Mouse (Mus musculus) kidney, embryonic 16.5 days (tissue): ENCODE results near the gene Cideb. TPM values are rescaled to one million over a fixed set of nuclear protein-coding genes. Genes with fewer than 3 reads are reported as not detected.
"Not testable (repeated sequence)": the region's sequence is repeated elsewhere in the genome, so short reads cannot be mapped to it uniquely, and the experiment has no call there.

Source experiments
- ATAC-seq: fragments of 200-750 bp; cut with Nextera tagmentation; 2 replicates; pipeline ENCODE4 v1.8.0; 2017; ENCODE audit warnings: moderate TSS enrichment; ENCODE audit not compliant: low FRiP score, low TSS enrichment
- H3K27ac ChIP-seq: fragments of 300-500 bp; sonication (generic); 2 replicates; pipeline ENCODE4 v1.5.1; 2014; ENCODE audit warnings: low read length
- H3K27me3 ChIP-seq: fragments of 300-500 bp; sonication (generic); 2 replicates; pipeline ENCODE4 v1.6.1; 2014; ENCODE audit warnings: low read length, control low read depth, mixed read lengths; ENCODE audit not compliant: insufficient read depth
- H3K36me3 ChIP-seq: fragments of 300-500 bp; sonication (generic); 2 replicates; pipeline ENCODE4 v1.6.1; 2014; ENCODE audit warnings: low read length, control low read depth, mixed read lengths; ENCODE audit not compliant: insufficient read depth
- H3K4me1 ChIP-seq: fragments of 300-500 bp; sonication (generic); 2 replicates; pipeline ENCODE4 v1.6.1; 2014; ENCODE audit warnings: low read length, control low read depth, mixed read lengths; ENCODE audit not compliant: insufficient read depth
- H3K4me2 ChIP-seq: fragments of 300-500 bp; sonication (generic); replicated peaks from 2 replicates; pipeline ENCODE4 v1.6.1; 2014; ENCODE audit warnings: low read depth, low read length
- H3K4me3 ChIP-seq: fragments of 300-500 bp; sonication (generic); 2 replicates; pipeline ENCODE4 v1.5.1; 2014; ENCODE audit warnings: mild to moderate bottlenecking, low read length
- H3K9ac ChIP-seq: fragments of 300-500 bp; sonication (generic); replicated peaks from 2 replicates; pipeline ENCODE4 v1.6.1; 2014; ENCODE audit warnings: low read length
- H3K9me3 ChIP-seq: fragments of 300-500 bp; sonication (generic); 2 replicates; pipeline ENCODE4 v1.6.1; 2016; ENCODE audit warnings: low read length, control low read depth
- WGBS: fragments of 180-500 bp; shearing (Covaris S2); extraction: QIAGEN DNeasy Blood & Tissue Kit; methylation state at CpG from one replicate; pipeline ENCODE4 v1.1.7; 2014; 5-methylcytosine and 5-hydroxymethylcytosine counted together
- polyA plus RNA-seq: library from polyadenylated mRNA; unstranded; fragments of >200 nt; fragmentation: Nextera tagmentation; extraction: Ambion mirVana; gene quantifications from 2 replicates; pipeline ENCODE4 v1.2.1, GENCODE M21; 2015

The Cideb gene
- polyA plus RNA-seq, 1 experiment from 2014 or later: 21.1 TPM

GRCm38 (mm10) chr14:55767519-55768414 is 9.5 kb upstream of the Cideb start:
- H3K9me3 ChIP-seq: no peaks in the 10 kb centered on the region
- no peaks in the 10 kb centered on the region for H3K36me3 ChIP-seq
- 13% methylated on average over 51 of the region's 52 CpGs for WGBS
- peak overlapping the region; percentile 66 for H3K4me2 ChIP-seq
- peaks cover 13% of the 10 kb centered on the region for H3K4me1 ChIP-seq
- peaks cover 34% of the 10 kb centered on the region for H3K27me3 ChIP-seq
- no peak overlapping the region for H3K27ac ChIP-seq
- peak; percentile 73 for ATAC-seq
- peak overlapping the region; percentile 64 for H3K9ac ChIP-seq
- H3K4me3 ChIP-seq: peak overlapping the region; percentile 43

DNA sequence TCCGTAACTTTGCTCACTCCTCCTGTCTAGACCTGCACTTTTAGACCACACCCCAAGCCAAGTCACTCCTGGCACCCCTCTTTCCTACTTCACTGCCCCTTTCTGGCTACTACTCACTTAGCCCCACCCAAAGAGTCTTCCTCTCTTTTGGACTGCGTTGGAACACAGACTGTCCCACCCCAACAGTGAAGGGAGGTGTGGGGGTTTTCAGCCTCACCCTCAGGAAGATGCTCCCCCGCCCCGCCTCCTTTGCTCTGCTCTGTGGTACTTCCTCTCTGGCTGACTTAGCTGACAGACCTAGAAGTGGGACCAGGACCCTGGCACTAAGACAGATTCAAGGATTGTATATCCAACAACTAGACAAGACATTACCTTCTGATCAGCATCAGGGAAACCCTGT is 7.4 kb upstream of the Cideb start, which contains the start of gene Ltb4r1:
TSS of gene Ltb4r1 (plus strand) at position 267 of the 400 bp plus-strand sequence.
- Histone ChIP-seq H3K9me3 (no peaks in the 10 kb centered on the region), H3K27me3 (peaks cover 43% of the 10 kb centered on the region), H3K4me3 (no peak within 1 kb of the TSS), H3K4me2 (no peak within 1 kb of the TSS), H3K36me3 (no peaks in the 10 kb centered on the region), H3K27ac (no peak within 1 kb of the TSS), H3K9ac (no peak within 1 kb of the TSS), H3K4me1 (peaks cover 22% of the 10 kb centered on the region)
- ATAC-seq: no peak
- 72% methylated on average over 4 of the region's 4 CpGs for WGBS

- Histone ChIP-seq H3K4me2 (no peak overlapping the region), H3K4me3 (no peak overlapping the region; the same call in 1 of the 2 replicates), H3K9me3 (no peaks in the 10 kb centered on the region), H3K9ac (no peak overlapping the region), H3K36me3 (no peaks in the 10 kb centered on the region), H3K4me1 (peaks cover 28% of the 10 kb centered on the region), H3K27me3 (peaks cover 38% of the 10 kb centered on the region), H3K27ac (peak overlapping the region; percentile 65)
- 52% methylated on average over 7 of the region's 7 CpGs for WGBS
- ATAC-seq: no peak
These were observed 4.9 kb upstream of the Cideb start for GRCm38 (mm10) chr14:55763166-55763565.

DNA sequence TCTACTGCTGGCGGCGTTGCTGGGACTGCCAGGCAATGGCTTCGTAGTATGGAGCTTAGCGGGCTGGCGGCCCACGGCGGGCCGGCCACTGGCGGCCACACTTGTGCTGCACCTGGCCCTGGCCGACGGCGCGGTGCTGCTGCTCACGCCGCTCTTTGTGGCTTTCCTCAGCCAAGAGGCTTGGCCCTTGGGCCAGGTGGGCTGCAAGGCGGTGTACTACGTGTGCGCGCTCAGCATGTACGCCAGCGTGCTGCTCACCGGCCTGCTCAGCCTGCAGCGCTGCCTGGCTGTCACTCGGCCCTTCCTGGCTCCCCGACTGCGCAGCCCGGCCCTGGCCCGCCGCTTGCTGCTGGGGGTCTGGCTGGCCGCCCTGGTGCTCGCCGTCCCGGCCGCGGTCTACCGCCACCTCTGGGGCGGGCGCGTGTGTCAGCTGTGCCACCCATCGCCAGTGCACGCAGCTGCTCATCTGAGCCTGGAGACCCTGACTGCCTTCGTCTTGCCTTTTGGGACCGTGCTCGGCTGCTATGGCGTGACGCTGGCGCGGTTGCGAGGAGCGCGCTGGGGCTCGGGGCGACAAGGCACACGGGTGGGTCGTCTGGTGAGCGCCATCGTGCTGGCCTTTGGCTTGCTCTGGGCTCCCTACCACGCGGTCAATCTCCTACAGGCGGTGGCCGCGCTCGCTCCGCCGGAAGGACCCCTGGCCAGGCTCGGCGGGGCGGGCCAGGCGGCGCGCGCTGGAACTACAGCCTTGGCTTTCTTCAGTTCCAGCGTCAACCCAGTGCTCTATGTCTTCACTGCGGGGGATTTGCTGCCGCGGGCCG is 4.0 kb upstream of the Cideb start:
- Histone ChIP-seq H3K4me1 (peaks cover 24% of the 10 kb centered on the region), H3K4me2 (peak overlapping the region; percentile 99), H3K9ac (peak overlapping the region; percentile 83), H3K36me3 (no peaks in the 10 kb centered on the region), H3K4me3 (peak overlapping the region; percentile 60), H3K9me3 (no peaks in the 10 kb centered on the region), H3K27me3 (peaks cover 35% of the 10 kb centered on the region), H3K27ac (peak overlapping the region; percentile 65)
- WGBS: under 1% methylated on average over 77 of the region's 77 CpGs
- ATAC-seq: peak; percentile 53

DNA sequence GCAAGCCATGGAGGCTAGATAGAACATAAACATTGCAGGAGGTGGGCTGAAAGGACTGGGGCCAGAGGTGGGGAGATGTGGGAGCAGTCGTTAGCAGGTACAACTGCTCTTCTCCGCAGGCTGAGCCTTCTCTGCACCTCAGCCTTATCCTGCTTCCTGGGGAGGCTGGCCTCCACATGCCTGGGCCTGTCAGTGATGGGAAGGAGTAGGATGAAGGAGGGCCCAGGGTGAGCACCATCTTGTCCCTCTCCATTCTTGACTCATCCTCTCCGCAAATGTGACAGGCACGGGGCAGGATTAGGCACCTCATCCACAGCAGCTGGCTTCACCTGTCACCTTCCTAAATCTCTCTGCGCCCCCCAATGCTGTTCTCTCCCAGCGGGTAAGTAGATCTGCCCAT is 2.9 kb upstream of the Cideb start, which contains the start of gene Ltb4r2:
TSS of gene Ltb4r2 (plus strand) at position 266 of the 400 bp plus-strand sequence.
- H3K9me3 ChIP-seq: no peaks in the 10 kb centered on the region
- peak within 1 kb of the TSS; percentile 60 for H3K4me3 ChIP-seq
- H3K4me2 ChIP-seq: peak within 1 kb of the TSS; percentile 99
- peaks cover 24% of the 10 kb centered on the region for H3K4me1 ChIP-seq
- ATAC-seq: no peak
- WGBS: 82% methylated on average over 6 of the region's 6 CpGs
- peaks cover 26% of the 10 kb centered on the region for H3K27me3 ChIP-seq
- no peak within 1 kb of the TSS for H3K27ac ChIP-seq
- H3K36me3 ChIP-seq: peaks cover 1% of the 10 kb centered on the region; the same call in 1 of the 2 replicates
- peak within 1 kb of the TSS; percentile 83 for H3K9ac ChIP-seq

DNA sequence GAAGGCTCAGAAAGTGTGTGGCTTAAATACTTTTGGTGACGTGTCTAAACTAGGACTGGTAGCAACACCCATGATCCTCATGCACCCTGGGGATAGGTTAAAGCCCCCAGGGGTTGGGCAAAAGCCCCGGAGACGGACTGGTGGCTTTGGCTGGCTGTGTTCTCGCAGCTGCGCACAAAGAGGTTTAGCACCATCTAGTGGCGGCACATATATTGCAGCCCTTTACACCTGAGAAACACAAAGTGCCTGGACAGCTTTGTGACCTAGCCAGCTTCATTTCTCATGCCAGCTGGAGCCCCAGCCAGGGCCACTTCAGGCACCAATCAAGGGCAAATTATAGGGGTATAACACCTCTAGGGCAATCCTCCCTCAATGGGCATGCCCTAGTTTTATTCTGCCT is 1.9 kb upstream of the Cideb start:
- peak; percentile 10 for ATAC-seq
- Histone ChIP-seq H3K36me3 (peaks cover 11% of the 10 kb centered on the region), H3K4me3 (peak overlapping the region; percentile 27), H3K4me1 (peaks cover 24% of the 10 kb centered on the region), H3K4me2 (peak overlapping the region; percentile 48), H3K9ac (peak overlapping the region; percentile 56), H3K27me3 (peaks cover 19% of the 10 kb centered on the region)
- H3K27ac ChIP-seq, H3K9me3 ChIP-seq: not testable (repeated sequence)
- WGBS: 2% methylated on average over 5 of the region's 6 CpGs

- Histone ChIP-seq H3K4me3 (peak overlapping the region; percentile 9; the same call in 1 of the 2 replicates), H3K9ac (peak overlapping the region; percentile 34), H3K27me3 (peaks cover 9% of the 10 kb centered on the region), H3K4me1 (peaks cover 17% of the 10 kb centered on the region), H3K9me3 (no peaks in the 10 kb centered on the region), H3K27ac (peak overlapping the region; percentile 36; the same call in 1 of the 2 replicates), H3K36me3 (peaks cover 37% of the 10 kb centered on the region), H3K4me2 (peak overlapping the region; percentile 27)
- ATAC-seq: no peak
- WGBS: 86% methylated on average over 6 of the region's 6 CpGs
These were observed 692 bp downstream of the Cideb start for GRCm38 (mm10) chr14:55757566-55757965.

GRCm38 (mm10) chr14:55747051-55747847 is 11.0 kb downstream of the Cideb start:
- WGBS: 93% methylated on average over 10 of the region's 10 CpGs
- Histone ChIP-seq H3K4me2 (peak overlapping the region; percentile 98), H3K36me3 (peaks cover 31% of the 10 kb centered on the region), H3K9ac (no peak overlapping the region), H3K4me3 (no peak overlapping the region), H3K4me1 (peaks cover 29% of the 10 kb centered on the region), H3K27ac (no peak overlapping the region), H3K9me3 (no peaks in the 10 kb centered on the region), H3K27me3 (no peaks in the 10 kb centered on the region)
- ATAC-seq: no peak

- under 1% methylated on average over 31 of the region's 31 CpGs for WGBS
- Histone ChIP-seq H3K4me2 (peak overlapping the region; percentile 98), H3K27ac (peak overlapping the region; percentile 41; the same call in 1 of the 2 replicates), H3K9ac (peak overlapping the region; percentile 81), H3K4me3 (peak overlapping the region; percentile 90), H3K4me1 (peaks cover 29% of the 10 kb centered on the region), H3K9me3 (no peaks in the 10 kb centered on the region), H3K27me3 (no peaks in the 10 kb centered on the region), H3K36me3 (peaks cover 17% of the 10 kb centered on the region)
- no peak for ATAC-seq
These were observed 12.4 kb downstream of the Cideb start for GRCm38 (mm10) chr14:55745861-55746237.
